Mouse (Mus musculus) CH12.LX (cell line): ENCODE measurements around the gene Vps9d1.

Experiments
- BHLHE40 ChIP-seq: IDR thresholded peaks from 2 replicates; pipeline ENCODE4 v1.6.1; 2011; ENCODE audit warnings: mild to moderate bottlenecking, low read depth, low read length, improper control_type of control experiment
- CHD2 ChIP-seq: IDR thresholded peaks from 2 replicates; pipeline ENCODE4 v1.6.1; 2011; ENCODE audit warnings: low read length, improper control_type of control experiment
- CTCF ChIP-seq, 2 experiments: IDR thresholded peaks in 1 of 2; conservative IDR thresholded peaks in 1 of 2; 2 replicates each; pipeline ENCODE4 v1.5.1; 2011 to 2012; ENCODE audit warnings: low read depth in 2 of 2, low read length in 2 of 2, improper control_type of control experiment in 1 of 2, inconsistent platforms in 1 of 2, mild to moderate bottlenecking in 1 of 2, moderate library complexity in 1 of 2
- IRF4 ChIP-seq: IDR thresholded peaks from 2 replicates; pipeline ENCODE4 v1.6.1; 2014; ENCODE audit warnings: low read depth, mild to moderate bottlenecking, inconsistent platforms, low read length, improper control_type of control experiment
- MAX ChIP-seq: IDR thresholded peaks from 2 replicates; pipeline ENCODE4 v1.6.1; 2011; ENCODE audit warnings: low read length, improper control_type of control experiment
- NELFE ChIP-seq: IDR thresholded peaks from 2 replicates; pipeline ENCODE4 v1.6.1; 2011; ENCODE audit warnings: low read depth, low read length, improper control_type of control experiment
- POLR2A ChIP-seq: IDR thresholded peaks from 2 replicates; pipeline ENCODE4 v1.6.1; 2011; ENCODE audit warnings: low read depth, mild to moderate bottlenecking, improper control_type of control experiment, low read length
- RAD21 ChIP-seq: IDR thresholded peaks from 2 replicates; pipeline ENCODE4 v1.6.1; 2011; ENCODE audit warnings: low read depth, mild to moderate bottlenecking, low read length, improper control_type of control experiment, moderate library complexity

DNA sequence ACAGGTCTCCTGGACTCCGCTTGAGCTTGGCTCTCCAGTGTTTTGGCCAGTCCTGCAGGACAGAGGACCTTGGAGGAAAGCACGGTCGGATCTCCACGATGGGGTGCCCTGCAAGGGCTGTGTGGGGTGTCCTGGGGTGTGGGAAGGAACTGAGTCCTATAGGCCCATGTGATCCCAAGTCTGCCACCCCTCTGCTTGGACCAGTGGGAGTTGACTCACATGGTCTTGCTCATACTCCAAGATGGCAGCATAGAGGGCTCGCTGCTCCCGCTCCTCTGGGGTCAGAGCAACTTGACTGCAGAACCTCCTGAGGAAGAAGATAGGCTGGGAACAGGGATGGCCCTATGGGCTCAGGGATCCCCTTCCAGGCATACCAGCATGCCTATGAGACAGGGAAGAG is 6.4 kb downstream of the Vps9d1 start:
- no peak for TF ChIP-seq CTCF (conservative IDR thresholded peaks at IDR 0.05 in 1 of 2, IDR thresholded peaks at IDR 0.05 in 1 of 2; ENCODE audit: low read depth in 2 of 2, low read length in 2 of 2)
- TF ChIP-seq CHD2 = no peak
- TF ChIP-seq POLR2A = no peak
- TF ChIP-seq MAX = no peak
- TF ChIP-seq NELFE = no peak
- no peak for TF ChIP-seq IRF4
- no peak for TF ChIP-seq RAD21
- TF ChIP-seq BHLHE40 = no peak
